Mouse (Mus musculus): Measurements from ENCODE around the gene Arl6ip1.

GRCm38 (mm10) chr7:118163006-118163405, 33.5 kb upstream of the Arl6ip1 start:
- TF ChIP-seq SRF (IDR thresholded peaks at IDR 0.05; ENCODE audit: control insufficient read depth, insufficient read length, low read depth) = no peak
- TF ChIP-seq POLR2A (IDR thresholded peaks at IDR 0.05; ENCODE audit: insufficient read length, low read depth) = no peak
- no peak for TF ChIP-seq POLR2AphosphoS2 (IDR thresholded peaks at IDR 0.05; ENCODE audit: insufficient read length, low read depth)
- no peak for TF ChIP-seq MAX (IDR thresholded peaks at IDR 0.05; ENCODE audit: low read depth)
- no peak for TF ChIP-seq MYOD1 (IDR thresholded peaks at IDR 0.05; ENCODE audit: control insufficient read depth in 1 of 3, insufficient read length in 2 of 3, low read depth in 2 of 3)

Measured in myocyte (in vitro differentiated cells).